ENCODE assay signal across 24 mouse cellular contexts in genomic region chr1:87628085-87628484, GRCm38 (mm10). TPM values are rescaled to one million over a fixed set of nuclear protein-coding genes. Genes with fewer than 3 reads are reported as not detected.
DNase-seq lines count a peak whose midpoint lies in the region; ATAC-seq and TF ChIP-seq lines count a peak whose summit lies in the region.
"Had no signal": no experiment of that assay in that cellular context is flagged by ENCODE, and none has a peak within 500 bp of the region (broad histone marks: within the 10 kb centered on the region; RNA-seq: fewer than 3 reads in every experiment).

No protein-coding gene starts in this region.

- 6% methylated on average over 2 of the region's 2 CpGs for WGBS in liver, embryonic 12.5 days (ENCODE audit: insufficient replicate concordance)

- no peak overlapping the region; a peak in 1 of 4 replicates for H3K4me3 ChIP-seq in MEL (ENCODE audit: control insufficient read depth in 1 of 2, insufficient read depth in 1 of 2, low read depth in 2 of 2, low read length in 2 of 2)
- H3K4me3 ChIP-seq in liver, embryonic 12.5 days = no peak overlapping the region
- H3K4me3 ChIP-seq: heart, embryonic 12.5 days; hindbrain, embryonic 10.5 days; limb, embryonic 10.5 days; midbrain, embryonic 15.5 days; myocyte had no signal

- peak in 1 of 2 experiments; percentile 22; a peak in 1 of 4 replicates for TF ChIP-seq POLR2A in MEL (IDR thresholded peaks at IDR 0.05; ENCODE audit: control insufficient read depth in 1 of 2, insufficient read depth in 1 of 2, low read depth in 1 of 2, low read length in 2 of 2, poor library complexity in 1 of 2)

- H3K4me2 ChIP-seq in liver, embryonic 12.5 days = peak overlapping the region; percentile 39
- H3K4me2 ChIP-seq: heart, embryonic 12.5 days; midbrain, embryonic 15.5 days had no signal

- peak; percentile 86 for DNase-seq in MEL (ENCODE audit: low read depth, low spot score)
- peak; percentile 72 for DNase-seq in c-Kit-positive CD71-positive TER-119-positive erythroid progenitor cells, embryonic 14.5 days (ENCODE audit: low spot score)
- no peak for DNase-seq in kidney, adult 18-20 months
- no peak for DNase-seq in left cerebral cortex, adult 8-10 months (ENCODE audit: low spot score in 2 of 2)
- no peak for DNase-seq in embryo, embryonic 11 days
- DNase-seq: adrenal gland, postnatal 36 days; cerebellum, adult 11-12 months; cerebellum, postnatal 10 days; forebrain, postnatal 0 days; gastrocnemius, postnatal 14 days; heart, adult 11 months; heart, postnatal 10 days; kidney, adult 8-10 months; kidney, postnatal 14 days had no signal

- ATAC-seq in liver, embryonic 12.5 days = peak; percentile 84
- ATAC-seq in megakaryocyte progenitor cell, adult 5-6 weeks (replicated peaks; ENCODE audit: poor library complexity) = peak; percentile 47
- ATAC-seq: forebrain, postnatal 0 days; hindbrain, postnatal 0 days; lung, postnatal 0 days; midbrain, embryonic 15.5 days had no signal

- no peak for TF ChIP-seq CTCF in MEL (IDR thresholded peaks at IDR 0.05 in 2 of 3, conservative IDR thresholded peaks at IDR 0.05 in 1 of 3; ENCODE audit: control insufficient read depth in 1 of 3, insufficient read depth in 1 of 3, low read depth in 2 of 3, low read length in 3 of 3, poor library complexity in 1 of 3, severe bottlenecking in 1 of 3)

- H3K27ac ChIP-seq in MEL (ENCODE audit: control insufficient read depth, low read depth, low read length) = peak overlapping the region; percentile 76
- peak overlapping the region; percentile 75 for H3K27ac ChIP-seq in liver, embryonic 12.5 days
- H3K27ac ChIP-seq: hindbrain, embryonic 10.5 days; hindbrain, postnatal 0 days; limb, embryonic 10.5 days; midbrain, embryonic 15.5 days had no signal

- H3K4me1 ChIP-seq in MEL (ENCODE audit: control insufficient read depth in 1 of 2, insufficient read depth in 2 of 2, low read length in 2 of 2) = peaks cover 77 to 86% of the 10 kb centered on the region in 2 experiments
- peaks cover 100% of the 10 kb centered on the region for H3K4me1 ChIP-seq in liver, embryonic 12.5 days
- H3K4me1 ChIP-seq: limb, embryonic 10.5 days; midbrain, embryonic 15.5 days had no signal

- peaks cover 67% of the 10 kb centered on the region for H3K79me2 ChIP-seq in MEL (ENCODE audit: control insufficient read depth, insufficient read depth, low read length, poor library complexity)

- TF ChIP-seq RAD21 in MEL (IDR thresholded peaks at IDR 0.05; ENCODE audit: low read depth, low read length) = no peak

- H3K36me3 ChIP-seq in MEL (ENCODE audit: control insufficient read depth in 1 of 2, insufficient read depth in 2 of 2, low read length in 2 of 2) = peaks cover 2 to 88% of the 10 kb centered on the region in 2 experiments
- no peaks in the 10 kb centered on the region for H3K36me3 ChIP-seq in liver, embryonic 12.5 days
- H3K36me3 ChIP-seq: heart, embryonic 12.5 days; hindbrain, embryonic 10.5 days; limb, embryonic 10.5 days; midbrain, embryonic 15.5 days had no signal

- peak; percentile 85 to 87 for TF ChIP-seq EP300 in MEL (IDR thresholded peaks at IDR 0.05; ENCODE audit: low read depth in 1 of 2, low read length in 2 of 2)

- H3K27me3 ChIP-seq in MEL (ENCODE audit: control insufficient read depth in 1 of 2, insufficient read depth in 2 of 2, low read length in 2 of 2) = no peaks in the 10 kb centered on the region
- H3K27me3 ChIP-seq in liver, embryonic 12.5 days (replicated peaks) = no peaks in the 10 kb centered on the region
- H3K27me3 ChIP-seq: CH12.LX; heart, embryonic 12.5 days; midbrain, embryonic 15.5 days had no signal

- no peaks in the 10 kb centered on the region for H3K9me3 ChIP-seq in MEL (replicated peaks; ENCODE audit: insufficient read depth, low read length)
- H3K9me3 ChIP-seq in liver, embryonic 12.5 days (replicated peaks) = no peaks in the 10 kb centered on the region
- H3K9me3 ChIP-seq: heart, embryonic 12.5 days; hindbrain, embryonic 10.5 days; limb, embryonic 10.5 days; midbrain, embryonic 15.5 days had no signal

- 0 out of 2 replicates have a peak overlapping the region, but pooled peaks have one; percentile 7 for H3K9ac ChIP-seq in MEL (ENCODE audit: control insufficient read depth, low read depth, low read length, poor library complexity, severe bottlenecking)
- no peak overlapping the region; the same call in 1 of the 2 replicates for H3K9ac ChIP-seq in liver, embryonic 12.5 days
- H3K9ac ChIP-seq: forebrain, postnatal 0 days; heart, embryonic 12.5 days; midbrain, embryonic 15.5 days had no signal

TF ChIP-seq in MEL, 35 proteins besides CTCF, POLR2A, EP300 and RAD21:
- no peak for TF ChIP-seq USF1 (IDR thresholded peaks at IDR 0.05; ENCODE audit: low read depth, low read length)
- TF ChIP-seq E2F4 (IDR thresholded peaks at IDR 0.05; ENCODE audit: borderline replicate concordance, low read depth, low read length) = no peak
- 0 out of 2 replicates have a peak, but pooled peaks have one; percentile 30 for TF ChIP-seq ELF1 (IDR thresholded peaks at IDR 0.05; ENCODE audit: low read depth, low read length)
- TF ChIP-seq MYC (IDR thresholded peaks at IDR 0.05; ENCODE audit: low read depth, low read length) = no peak
- TF ChIP-seq ETS1 (IDR thresholded peaks at IDR 0.05; ENCODE audit: low read depth, low read length) = peak; percentile 82
- 0 out of 2 replicates have a peak, but pooled peaks have one; percentile 38 for TF ChIP-seq HCFC1 (IDR thresholded peaks at IDR 0.05; ENCODE audit: low read depth, low read length)
- TF ChIP-seq GATA1 (IDR thresholded peaks at IDR 0.05; ENCODE audit: low read depth, low read length) = peak; percentile 96
- no peak for TF ChIP-seq SMC3 (IDR thresholded peaks at IDR 0.05; ENCODE audit: low read depth, low read length)
- TF ChIP-seq TBP (IDR thresholded peaks at IDR 0.05; ENCODE audit: low read depth, low read length) = peak; percentile 98
- no peak for TF ChIP-seq BHLHE40 (IDR thresholded peaks at IDR 0.05; ENCODE audit: borderline replicate concordance, low read depth, low read length)
- TF ChIP-seq NRF1 (IDR thresholded peaks at IDR 0.05; ENCODE audit: insufficient read depth, low read depth, low read length, poor library complexity, severe bottlenecking) = no peak
- TF ChIP-seq MAX (IDR thresholded peaks at IDR 0.05; ENCODE audit: low read length) = no peak
- TF ChIP-seq UBTF (IDR thresholded peaks at IDR 0.05; ENCODE audit: borderline replicate concordance, insufficient read depth, low read depth, low read length) = no peak
- no peak for TF ChIP-seq ZC3H11A (IDR thresholded peaks at IDR 0.05; ENCODE audit: low read depth, low read length)
- TF ChIP-seq NELFE (IDR thresholded peaks at IDR 0.05; ENCODE audit: low read depth, low read length) = no peak
- TF ChIP-seq GABPA (IDR thresholded peaks at IDR 0.05; ENCODE audit: low read depth, low read length) = no peak
- TF ChIP-seq JUND (IDR thresholded peaks at IDR 0.05; ENCODE audit: low read depth, low read length) = no peak
- TF ChIP-seq MAZ (IDR thresholded peaks at IDR 0.05; ENCODE audit: low read depth, low read length) = no peak
- TF ChIP-seq MXI1 (IDR thresholded peaks at IDR 0.05; ENCODE audit: low read depth, low read length) = peak; percentile 58
- TF ChIP-seq TCF12 (IDR thresholded peaks at IDR 0.05; ENCODE audit: low read depth, low read length) = peak; percentile 78
- TF ChIP-seq CHD1 (IDR thresholded peaks at IDR 0.05; ENCODE audit: low read depth, low read length) = no peak
- peak; percentile 39 for TF ChIP-seq TAL1 (IDR thresholded peaks at IDR 0.05; ENCODE audit: low read length)
- peak; percentile 82 for TF ChIP-seq SIN3A (IDR thresholded peaks at IDR 0.05; ENCODE audit: low read length)
- TF ChIP-seq RCOR1 (IDR thresholded peaks at IDR 0.05; ENCODE audit: low read depth, low read length) = peak; percentile 79
- no peak for TF ChIP-seq MAFK (IDR thresholded peaks at IDR 0.05; ENCODE audit: borderline replicate concordance, low read depth, low read length)
- no peak for TF ChIP-seq ZNF384 (IDR thresholded peaks at IDR 0.05; ENCODE audit: low read depth, low read length)

RNA-seq across cellular contexts. Expression of gene Inpp5d, which starts 8.0 kb away (rescaled TPM):
- total RNA-seq in MEL (2012; rRNA removed) = 69.4 and 73.0 TPM in 2 replicates
- 10 to 100 TPM in 1 of 2 experiments, not detected in 1; 71.3 TPM for polyA plus RNA-seq in MEL (2012; ENCODE audit: insufficient read depth in 1 of 2, insufficient read length in 2 of 2, low read depth in 1 of 2, low replicate concordance in 2 of 2, missing spikeins in 1 of 2)
- polyA plus RNA-seq in liver, embryonic 12.5 days (2016; fragmentation: Nextera tagmentation; extraction: Ambion mirVana) = 16.0 and 17.1 TPM in 2 replicates
- 57.6 and 66.3 TPM in 2 replicates for total RNA-seq in megakaryocyte progenitor cell, adult 5-6 weeks (2015)
- total RNA-seq in megakaryocyte progenitor cell, adult 5-6 weeks (2017) = 67.8 and 85.6 TPM in 2 replicates
- total RNA-seq in left cerebral cortex, adult 8-10 months (2022) = 10 to 100 TPM; 21.6 to 40.6 (median 29.6) TPM

RNA-seq across cellular contexts. Expression of gene Ngef, which starts 54.4 kb away (rescaled TPM):
- not detected in 2 replicates for total RNA-seq in MEL (2012; rRNA removed)
- polyA plus RNA-seq in MEL (2012; ENCODE audit: insufficient read depth in 1 of 2, insufficient read length in 2 of 2, low read depth in 1 of 2, low replicate concordance in 2 of 2, missing spikeins in 1 of 2) = not detected
- polyA plus RNA-seq in liver, embryonic 12.5 days (2016; fragmentation: Nextera tagmentation; extraction: Ambion mirVana) = 2.5 and 2.9 TPM in 2 replicates
- total RNA-seq in megakaryocyte progenitor cell, adult 5-6 weeks (2015) = not detected in 2 replicates
- total RNA-seq in megakaryocyte progenitor cell, adult 5-6 weeks (2017) = not detected in 2 replicates
- total RNA-seq in left cerebral cortex, adult 8-10 months (2022) = 100 to 1,000 TPM; 351 to 426 (median 388) TPM
- total RNA-seq: CH12.LX had no signal

Comparison
In these comparisons a context has a peak if more than half of its experiments do, and no peak if none do; other contexts are left out.
1. DNase-seq: peak in MEL (single experiment) and c-Kit-positive CD71-positive TER-119-positive erythroid progenitor cells, embryonic 14.5 days (single experiment); none in kidney, adult 18-20 months (single experiment), left cerebral cortex, adult 8-10 months (0 of 2) and embryo, embryonic 11 days (single experiment).
2. RNA of gene Ngef, which starts 54.4 kb away (total RNA-seq): 351 to 426 TPM in left cerebral cortex, adult 8-10 months; not detected in MEL and not detected in megakaryocyte progenitor cell, adult 5-6 weeks; every median in the first group is over 100 times any median in the second.